Mouse (Mus musculus): ENCODE data around the gene Adgrd1.

Gene Adgrd1

DNA sequence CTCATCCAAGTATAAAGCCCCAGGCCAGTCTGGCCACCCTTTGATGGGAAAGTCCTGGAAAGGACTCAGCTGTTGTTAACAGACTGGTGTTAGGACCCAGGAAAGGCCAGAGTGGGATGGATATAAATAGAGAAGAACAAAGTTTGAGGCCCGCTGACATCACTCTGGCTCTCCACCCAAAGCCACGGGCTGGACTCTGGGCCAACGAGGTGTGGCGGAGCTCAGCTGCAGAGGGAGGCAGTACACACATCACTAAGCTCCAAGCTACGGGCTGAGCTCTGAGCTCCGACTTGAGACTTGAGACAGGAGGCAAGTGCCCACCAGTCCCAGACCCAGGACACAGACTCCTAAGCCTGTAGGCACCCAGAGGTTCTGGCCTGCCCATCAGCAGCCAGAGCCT lies at the start of gene Adgrd1:
TSS of gene Adgrd1 (plus strand) at position 240 of the 400 bp plus-strand sequence.
- no peak for DNase-seq

DNA sequence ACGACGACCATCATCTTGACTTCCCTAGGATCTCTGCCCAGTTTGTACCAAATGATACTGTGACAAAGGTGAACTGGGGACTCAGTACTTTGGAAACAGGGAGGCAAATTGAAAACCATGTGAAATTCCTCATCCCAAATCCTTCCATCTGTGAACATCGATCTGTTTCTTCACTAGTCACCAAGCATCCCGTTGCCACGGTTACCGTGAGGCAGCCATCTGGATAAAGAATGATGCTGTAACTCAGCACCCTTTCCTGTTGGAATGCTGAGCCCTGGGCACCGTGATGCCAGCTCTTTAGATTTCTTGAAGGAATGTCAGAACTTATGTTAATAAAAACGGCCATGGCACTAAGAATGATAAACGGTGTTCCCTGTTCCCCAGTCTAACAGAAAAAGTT lies 47.2 kb upstream of the Adgrd1 start:
- DNase-seq = no peak

DNA sequence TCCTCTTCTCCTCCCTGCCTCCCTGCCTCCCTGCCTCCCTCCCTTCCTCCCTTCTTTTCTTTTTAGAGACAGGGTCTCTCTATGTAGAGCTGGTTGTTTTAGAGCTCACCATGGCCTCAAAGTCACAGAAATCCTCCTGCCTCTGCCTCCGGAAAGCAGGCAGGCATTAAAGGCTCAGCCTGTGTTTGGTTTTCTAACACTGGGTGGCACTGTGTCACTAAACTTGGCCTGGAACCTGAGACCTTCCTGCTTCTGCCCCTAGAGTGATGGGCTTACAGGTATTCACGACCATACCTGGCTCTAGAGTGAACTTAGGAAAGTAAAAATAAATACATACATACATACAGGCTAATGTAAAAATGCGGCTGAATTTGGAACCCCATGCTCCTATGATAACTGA lies 44.6 kb upstream of the Adgrd1 start:
- no peak for DNase-seq

DNA sequence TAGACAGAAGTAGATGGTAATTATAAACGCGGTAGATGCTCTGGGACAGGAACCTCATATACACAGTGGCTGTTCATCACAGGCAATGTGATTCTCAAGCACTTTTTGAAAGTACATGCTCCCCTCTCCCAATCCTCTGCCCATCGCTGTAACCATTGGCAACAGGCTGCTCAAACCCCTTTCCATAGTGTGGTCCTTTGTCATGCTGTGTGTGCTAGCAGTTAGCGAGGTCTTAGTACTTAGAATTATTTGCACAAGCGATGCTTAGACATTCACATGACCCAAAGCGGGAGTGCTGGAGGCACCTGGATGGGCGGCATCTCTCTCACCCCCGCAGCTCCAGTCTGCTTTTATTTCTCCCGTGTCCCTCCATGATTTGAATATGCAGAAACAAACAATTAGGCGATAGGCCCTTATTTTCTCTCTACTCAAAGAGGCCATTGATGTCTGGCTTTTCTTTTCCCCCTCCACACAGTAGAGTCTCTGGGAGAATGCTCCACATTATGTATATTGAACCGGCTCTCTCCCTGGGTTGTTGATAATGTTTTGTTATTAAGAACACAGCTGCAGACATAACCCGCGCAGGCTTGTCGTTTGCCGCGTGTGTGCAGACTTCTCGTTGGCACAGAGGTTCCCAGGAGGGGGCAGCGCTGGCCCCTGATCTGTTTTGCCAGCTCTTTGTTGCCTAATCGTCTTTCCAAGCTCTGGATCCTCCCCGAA lies 43.8 kb upstream of the Adgrd1 start:
- DNase-seq = no peak

DNA sequence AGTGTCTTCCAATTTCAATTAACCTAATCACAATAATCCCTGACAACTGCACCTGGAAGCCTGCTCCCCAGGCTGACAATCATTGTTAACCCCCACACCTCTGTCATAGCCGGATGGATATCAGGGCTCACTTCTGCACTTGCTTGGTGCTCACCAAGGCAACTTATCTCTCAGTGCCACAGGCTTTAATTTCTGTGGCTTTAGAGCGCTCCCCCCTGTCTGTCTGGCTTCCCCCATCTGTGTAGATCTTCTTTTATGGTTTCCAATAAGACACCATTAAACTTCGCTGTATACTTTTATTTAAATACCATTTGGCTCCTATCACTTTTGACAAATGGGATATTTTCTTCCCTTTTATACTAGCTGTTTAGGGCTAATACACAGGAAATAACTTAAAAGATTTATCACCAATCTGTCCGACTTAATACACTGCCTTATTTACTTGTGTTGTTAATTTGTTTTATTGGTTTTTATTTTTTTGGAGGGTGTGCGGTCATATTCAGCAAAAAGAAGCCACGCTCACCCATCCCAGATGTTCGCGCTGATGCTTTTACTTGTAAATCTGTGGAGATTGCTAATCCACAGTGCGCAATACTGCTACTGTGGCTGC lies 41.8 kb upstream of the Adgrd1 start:
- DNase-seq = no peak

DNA sequence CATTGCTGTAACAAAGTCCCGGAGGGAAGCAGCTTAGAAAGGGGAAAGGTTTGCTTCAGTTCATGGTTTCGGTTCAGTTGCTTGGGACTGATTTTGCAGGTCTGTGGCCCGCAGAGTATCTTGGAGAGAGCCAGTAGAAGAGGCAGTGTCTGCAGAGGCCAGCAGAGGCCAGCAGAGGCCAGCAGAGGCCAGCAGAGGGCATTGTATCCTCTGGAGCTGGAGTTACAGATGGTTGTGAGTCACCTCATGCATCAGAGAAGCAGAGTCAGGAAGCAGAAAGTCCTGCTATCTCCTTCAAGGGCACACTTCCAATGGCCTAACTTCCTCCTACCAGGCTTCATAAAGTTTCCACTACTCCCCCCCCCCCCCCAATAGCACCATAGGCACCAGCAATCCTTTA lies 37.4 kb upstream of the Adgrd1 start:
- DNase-seq = no peak

DNA sequence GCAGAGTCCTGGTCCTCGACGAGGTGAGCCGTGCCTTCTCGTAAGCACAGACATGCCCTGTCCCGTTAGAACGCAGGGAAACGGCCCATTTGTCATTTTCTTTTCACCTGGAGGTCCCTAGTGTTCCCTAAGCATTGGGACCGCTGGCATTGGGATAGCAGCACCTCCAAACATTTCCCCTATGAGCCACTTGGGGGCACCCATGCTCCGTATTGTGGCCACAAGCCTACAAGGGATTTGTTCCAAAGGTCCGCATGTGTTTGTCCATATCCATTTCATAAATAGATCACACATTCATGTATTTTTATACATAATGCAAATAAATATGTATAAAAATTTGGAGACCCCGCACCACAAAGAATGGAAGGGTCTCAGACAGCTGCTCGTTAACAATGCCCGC lies 35.0 kb upstream of the Adgrd1 start:
- peak; percentile 28 for DNase-seq

DNA sequence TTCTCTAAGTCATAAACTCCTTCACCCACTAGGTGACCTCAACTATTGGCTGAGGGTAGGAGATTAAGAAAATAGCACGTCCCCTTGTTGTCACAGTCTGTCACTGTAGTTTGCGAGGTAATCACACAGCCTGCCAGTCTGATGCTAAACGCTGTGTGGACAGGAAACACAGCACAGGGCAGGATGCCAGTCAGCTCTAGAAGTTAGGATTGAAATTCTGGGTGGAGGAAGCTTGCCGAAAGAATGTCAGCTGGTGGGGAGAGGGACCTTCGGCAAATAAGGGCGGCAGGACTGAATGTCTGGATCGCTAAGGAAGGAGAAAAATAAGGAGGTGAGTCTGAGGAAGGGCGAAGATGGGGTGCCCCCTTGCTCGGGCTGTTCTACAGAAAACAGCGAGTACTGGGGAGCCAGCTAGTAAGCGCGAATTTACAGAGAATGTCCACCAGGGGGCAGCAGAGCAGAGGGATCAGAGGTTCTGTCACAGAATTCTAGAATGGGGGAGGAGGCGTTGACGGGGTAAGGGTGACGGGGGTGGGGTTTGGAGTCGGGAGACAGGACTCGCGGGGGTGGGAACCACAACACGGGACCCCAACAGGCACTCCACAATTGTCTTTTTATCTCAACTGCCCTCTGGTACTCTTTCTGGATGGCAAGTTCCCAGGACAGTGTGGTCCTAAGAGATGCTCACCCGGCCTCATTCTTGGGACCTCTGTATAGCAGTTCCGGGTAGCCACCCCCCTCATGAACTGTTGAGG lies 33.3 kb upstream of the Adgrd1 start:
- DNase-seq = peak; percentile 82

DNA sequence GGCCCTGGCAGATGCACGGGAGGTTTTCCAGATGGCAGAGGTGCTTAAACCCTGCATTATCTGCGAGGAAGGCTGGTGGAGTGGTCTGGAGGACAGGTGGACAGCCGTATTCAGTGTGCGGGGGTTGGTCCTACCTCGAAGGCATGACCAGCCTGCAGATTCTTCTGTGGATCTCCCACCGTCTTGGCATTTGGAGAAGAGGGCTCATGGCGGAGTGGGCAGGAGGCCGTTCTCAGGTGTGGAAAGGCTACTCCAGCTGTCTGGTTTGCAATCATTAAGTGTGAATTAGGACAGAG lies 32.8 kb upstream of the Adgrd1 start:
- DNase-seq = no peak

DNA sequence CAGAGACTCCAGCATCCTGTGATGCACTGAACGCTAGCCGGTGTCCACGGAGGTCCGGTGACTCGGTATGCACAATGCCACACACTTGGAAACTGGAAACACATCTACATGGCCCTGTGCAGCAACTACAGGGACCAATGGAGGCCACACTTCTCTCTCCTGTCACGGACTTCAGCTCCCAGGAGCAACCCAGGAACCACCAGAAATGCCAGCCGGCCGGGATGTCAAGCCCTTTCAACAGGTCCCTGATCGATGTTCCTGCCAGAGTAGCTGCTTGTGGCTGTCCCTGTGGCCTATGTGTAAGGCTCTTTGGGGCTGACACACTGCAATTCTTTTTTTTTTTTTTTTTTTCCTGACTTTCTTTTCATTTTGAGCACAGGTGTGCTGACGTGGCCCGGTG lies 32.4 kb upstream of the Adgrd1 start:
- DNase-seq = no peak

DNA sequence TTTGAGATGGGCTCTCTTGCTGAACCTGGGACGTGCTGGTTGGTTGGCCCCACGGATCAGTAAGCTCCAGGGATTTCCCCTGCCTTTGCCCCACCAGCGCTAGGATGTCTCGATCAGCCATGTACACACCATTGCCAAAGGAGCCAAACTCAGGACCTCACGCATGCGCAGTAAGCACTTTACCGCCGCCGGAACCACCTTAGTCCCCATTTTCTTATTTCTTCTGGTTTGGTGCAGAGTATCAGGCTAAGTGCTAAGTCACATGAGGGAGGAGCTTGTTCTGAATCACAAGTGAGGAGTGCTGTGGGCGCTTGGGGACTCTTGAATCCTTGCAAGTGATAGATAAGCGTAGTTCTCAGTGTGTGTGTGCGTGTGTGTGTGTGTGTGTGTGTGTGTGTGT lies 31.2 kb upstream of the Adgrd1 start:
- DNase-seq = no peak

DNA sequence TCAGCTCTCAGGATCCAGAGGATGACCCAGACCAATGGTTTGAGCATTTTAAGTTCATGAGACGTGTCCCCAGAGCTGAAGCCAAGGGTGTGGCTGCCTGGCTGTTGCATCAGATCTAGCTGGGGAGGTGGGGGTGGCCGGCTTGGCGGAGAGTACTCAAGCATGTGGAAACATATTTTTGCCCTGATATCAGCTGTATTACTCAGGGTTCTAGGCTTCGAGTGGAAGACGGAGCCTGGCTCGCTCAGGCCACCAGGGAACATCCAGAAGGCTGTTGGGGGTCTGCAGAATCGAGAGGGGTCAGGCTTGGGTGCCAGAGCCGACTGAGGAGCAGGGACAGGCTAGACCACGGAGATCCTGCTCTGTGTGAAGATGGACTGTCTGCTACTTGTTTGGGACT lies 30.6 kb upstream of the Adgrd1 start:
- DNase-seq = no peak

DNA sequence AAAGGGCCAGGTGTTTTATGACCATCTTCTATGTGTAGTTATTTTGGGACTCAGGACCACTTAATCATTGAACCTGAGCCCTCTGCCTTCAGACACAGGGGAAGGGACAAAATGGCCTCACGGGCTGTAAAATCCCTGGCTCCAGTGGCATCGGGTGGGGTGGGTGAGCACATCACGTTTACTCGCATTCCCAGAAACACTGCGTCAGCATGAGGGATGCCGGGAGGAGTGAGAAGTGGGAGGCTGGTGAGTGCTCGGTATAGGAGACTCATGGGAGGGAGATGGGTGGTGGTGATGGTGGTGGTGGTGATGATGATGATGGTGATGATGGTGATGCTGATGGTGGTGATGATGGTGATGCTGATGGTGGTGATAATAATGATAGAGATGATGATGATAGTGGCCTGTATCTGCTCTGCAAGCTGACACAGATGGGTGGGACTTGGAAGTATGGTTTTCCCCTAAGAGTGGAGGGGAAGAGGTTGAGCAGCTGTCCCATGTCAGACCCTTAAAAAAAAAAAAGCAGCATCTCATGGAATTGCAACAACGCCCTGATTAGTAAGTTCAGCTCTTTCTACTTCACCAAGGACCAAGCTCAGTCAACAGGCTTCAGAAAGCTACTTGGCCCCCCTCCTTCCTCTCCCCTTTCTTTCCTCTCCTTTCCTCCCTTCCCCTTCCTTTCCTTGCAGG lies 29.9 kb upstream of the Adgrd1 start:
- no peak for DNase-seq

DNA sequence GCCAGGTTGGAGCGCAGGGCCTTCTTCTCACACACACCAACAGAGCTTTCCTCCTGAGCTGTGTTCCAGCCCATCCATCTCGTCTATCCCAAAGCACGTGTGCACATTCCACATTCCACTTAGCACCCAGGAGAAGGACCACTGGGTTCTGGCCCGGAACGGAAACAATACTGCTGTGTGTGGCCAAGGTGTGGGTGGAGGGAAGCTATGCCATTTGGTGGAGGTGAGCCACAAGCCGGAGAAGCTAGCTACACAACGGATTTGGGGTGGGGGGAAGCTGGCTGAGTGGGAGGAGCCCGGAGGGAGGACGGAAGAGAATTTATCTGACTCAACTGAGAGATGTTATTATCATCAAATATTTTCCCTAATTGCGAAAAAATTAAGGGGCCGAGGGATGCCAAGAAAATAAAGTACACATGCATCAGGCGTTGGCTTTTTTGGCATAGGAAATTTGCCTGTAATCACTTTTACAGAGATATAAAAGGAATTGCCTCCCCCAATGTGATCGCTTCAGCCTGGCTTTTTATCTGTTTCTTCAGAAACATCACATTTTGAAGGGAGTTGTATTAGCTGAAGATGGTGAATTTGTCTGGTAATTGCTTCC lies 29.2 kb upstream of the Adgrd1 start:
- DNase-seq = no peak

DNA sequence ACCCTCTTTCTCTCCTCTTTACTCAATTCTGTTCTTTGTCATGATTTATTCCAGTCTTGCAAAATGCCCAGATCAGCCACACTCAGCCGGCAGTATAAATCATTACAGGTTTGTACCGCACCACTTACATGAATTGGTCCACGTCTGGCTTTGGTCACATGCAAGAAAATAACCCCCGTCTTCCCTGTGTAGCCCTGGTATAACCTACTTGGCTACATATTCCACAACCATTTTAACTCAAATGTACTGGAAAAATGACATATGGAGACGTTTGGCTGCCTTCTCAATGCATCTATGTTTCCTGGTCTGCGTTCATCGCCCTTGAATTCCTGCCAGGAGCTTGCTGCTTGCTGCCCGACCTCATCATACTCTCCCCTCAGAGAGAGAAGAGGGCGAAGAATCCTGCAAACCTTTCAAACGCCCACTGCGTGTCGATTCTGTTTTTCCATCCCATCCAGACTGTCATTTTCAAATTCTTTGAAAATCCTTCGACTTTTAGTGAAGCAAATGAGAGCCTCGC lies 24.7 kb upstream of the Adgrd1 start:
- no peak for DNase-seq

DNA sequence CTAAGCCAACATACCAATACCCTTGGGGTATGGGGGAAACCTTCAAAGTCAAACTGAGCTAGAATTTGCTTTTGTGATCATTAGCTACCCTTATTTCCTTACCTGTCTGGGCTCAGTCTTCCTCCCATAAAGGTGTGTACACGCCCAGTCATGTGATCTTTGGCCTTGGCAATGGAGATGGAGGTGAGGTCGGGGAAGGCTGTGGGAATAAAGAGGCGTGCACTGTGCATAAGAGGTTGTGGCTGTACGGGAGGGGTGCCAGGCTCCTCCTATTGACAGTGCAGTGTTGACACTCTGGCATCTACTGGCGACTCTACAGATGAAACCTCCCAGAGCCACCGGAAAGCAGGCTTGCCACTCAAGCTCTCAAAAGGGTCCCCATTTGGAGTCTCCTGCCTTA lies 23.1 kb upstream of the Adgrd1 start:
- no peak for DNase-seq

DNA sequence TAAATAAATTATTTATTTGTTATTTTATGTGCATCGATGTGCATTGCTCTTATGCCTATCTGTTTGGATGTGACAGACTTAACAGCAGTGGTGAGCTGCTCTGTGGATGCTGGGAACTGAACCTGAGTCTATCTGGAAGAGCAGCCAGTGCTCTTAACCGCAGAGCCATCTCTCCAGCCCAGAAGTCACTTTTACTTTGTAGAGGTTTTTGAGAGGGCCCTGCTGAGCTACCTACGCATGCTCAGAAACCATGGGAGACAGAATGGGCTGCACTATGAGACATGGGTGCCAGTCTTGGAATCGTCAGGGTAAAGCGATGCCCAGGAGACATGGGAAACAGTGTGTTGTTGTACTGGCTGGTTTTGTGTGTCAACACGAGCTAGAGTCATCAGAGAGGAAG lies 20.5 kb upstream of the Adgrd1 start:
- no peak for DNase-seq

DNA sequence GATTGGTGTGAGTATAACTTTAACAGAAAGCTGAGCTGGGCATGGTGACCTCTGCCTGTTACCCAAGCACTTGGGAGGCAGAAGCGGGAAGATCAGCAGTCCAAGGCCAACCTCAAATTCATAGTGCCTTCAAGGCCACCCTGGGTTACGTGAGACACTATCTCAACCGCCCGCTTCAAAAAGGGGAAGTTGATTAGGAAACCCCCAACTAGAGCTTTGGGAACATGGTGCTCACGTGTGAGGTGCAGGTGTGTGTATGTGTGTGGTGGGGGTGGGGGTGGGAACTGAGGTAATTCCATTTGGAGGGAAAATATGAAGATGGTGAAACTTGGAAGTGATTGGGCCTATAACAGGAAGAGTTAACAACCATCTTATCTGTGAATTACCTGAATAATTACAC lies 19.3 kb upstream of the Adgrd1 start:
- no peak for DNase-seq

DNA sequence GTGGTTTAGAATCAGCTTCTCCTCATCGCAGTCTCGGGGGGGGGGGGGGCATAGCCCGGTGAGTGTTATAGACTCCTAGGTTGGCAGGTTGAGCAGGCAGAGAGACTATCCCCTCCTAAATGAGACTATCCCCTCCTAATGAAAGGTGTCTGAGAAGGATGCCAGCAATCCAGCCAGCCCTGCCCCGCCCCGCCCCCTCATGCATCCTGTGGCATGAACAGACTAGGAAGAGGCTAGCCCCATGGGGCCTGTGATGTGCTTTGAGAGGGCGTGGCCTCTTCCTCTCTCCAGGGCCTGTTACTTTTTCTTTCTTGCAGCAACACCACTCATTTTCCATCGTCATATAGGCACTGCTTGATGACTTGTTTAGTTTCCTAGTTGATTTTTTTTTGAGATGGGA lies 15.0 kb upstream of the Adgrd1 start:
- DNase-seq = no peak

DNA sequence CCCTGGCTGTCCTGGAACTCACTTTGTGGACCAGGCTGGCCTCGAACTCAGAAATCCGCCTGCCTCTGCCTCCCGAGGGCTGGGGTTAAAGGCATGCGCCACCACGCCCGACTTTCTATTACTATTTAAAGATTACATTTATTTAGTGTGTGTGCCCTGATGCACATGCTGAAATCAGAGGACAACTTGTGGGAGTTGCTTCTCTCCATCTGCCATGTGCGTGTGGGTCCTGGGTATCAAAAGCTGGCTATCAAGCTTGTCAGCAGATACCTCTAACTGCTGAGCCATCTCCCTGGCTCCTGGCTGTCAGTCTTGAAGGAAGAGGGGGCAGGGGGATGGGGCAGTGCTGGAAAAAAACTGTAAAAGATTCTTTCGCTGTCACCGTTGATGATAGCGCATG lies 11.4 kb upstream of the Adgrd1 start:
- no peak for DNase-seq

DNA sequence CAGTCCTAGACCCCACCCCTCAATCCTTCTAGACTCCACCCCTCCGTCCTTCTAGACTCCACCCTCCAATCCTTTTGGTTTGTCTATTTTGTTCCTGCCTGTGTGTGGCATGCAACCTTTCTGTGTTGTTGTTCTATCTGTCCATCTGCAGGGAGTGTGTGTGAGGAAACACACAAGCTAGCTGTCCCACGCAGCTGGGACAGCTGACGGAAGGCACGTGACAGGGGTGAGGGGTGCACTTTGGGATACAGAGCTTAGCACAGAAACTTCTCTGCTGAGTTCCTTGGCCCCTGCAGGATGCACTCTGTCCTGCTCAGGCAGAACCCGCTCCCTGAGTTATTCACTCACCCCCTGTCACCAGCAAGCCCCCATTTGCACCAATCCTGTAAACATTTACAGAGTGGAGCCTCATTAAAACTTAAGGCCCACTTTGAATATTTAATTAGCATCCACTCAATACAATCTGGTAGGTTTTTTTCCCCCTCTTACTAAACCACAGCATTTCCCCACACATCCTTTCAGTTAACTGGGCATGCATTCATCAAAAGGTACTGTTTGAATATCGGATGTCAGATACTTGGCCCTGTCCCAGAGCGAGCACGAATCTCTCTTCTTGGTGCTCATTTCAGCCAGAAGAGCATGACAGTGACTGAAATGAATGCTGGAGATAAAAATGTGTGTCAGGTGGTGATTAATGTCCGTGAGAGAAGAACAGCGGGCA lies 4.0 kb upstream of the Adgrd1 start:
- DNase-seq = no peak

DNA sequence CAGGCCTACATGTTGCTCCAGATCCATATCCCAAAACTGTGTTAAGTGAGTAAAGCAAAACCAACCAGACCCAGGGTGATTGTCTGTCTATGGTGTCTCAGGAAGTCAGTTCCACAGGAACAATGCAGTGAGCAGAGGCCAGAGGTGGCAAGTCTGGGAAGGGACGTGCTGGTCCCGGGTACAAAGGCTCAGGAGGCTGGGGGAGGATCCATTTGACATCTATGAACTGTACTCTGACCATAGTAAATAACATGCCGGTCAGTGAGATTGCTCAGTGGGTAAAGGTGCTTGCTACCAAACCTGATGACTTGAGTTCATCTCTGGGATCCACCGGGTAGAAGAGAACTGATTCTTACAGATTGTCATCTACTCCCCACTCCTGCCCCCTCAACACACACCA lies 3.4 kb upstream of the Adgrd1 start:
- no peak for DNase-seq

DNA sequence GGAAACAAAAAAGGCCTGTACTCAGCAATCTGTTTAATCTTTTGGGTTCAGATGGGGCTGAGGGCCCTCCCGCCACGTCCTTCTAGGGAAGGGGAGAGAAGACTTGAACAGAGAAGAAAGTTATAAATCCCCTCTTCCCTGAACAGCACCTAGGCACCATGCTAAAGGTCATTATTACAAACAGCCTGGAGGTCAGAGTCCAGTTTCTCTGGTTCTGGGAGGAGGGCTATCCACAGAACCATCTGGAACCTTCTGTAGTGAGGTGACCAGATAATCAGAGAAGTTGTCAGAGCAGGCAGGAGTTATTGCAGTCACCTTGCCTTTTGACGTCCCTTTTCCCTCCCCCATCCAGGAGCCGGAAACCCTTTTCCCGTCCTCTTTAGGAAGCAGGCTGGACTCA lies 2.3 kb upstream of the Adgrd1 start:
- no peak for DNase-seq

All from thymus, postnatal 14 days (tissue).